Mouse (Mus musculus) granulocyte monocyte progenitor cell, adult 5-6 weeks (primary cell): ENCODE results near the gene Ranbp9. TPM values are rescaled to one million over a fixed set of nuclear protein-coding genes. Genes with fewer than 3 reads are reported as not detected.
A peak's percentile ranks its signal among the peaks of the same experiment; 100 is the strongest.

Experiments used
- ATAC-seq: replicated peaks from 2 replicates; pipeline ENCODE4 v1.8.0; 2016; ENCODE audit warnings: mild to moderate bottlenecking, moderate TSS enrichment, inconsistent platforms; ENCODE audit not compliant: poor library complexity, severe bottlenecking
- total RNA-seq, 2 experiments: library from RNA; stranded (forward) in 1 of 2; stranded (reverse) in 1 of 2; fragments of 200-712, 200-1000 nt in 1 of 2; fragments of >200 nt in 1 of 2; fragmentation: Nextera tagmentation in 1 of 2; gene quantifications; 2 replicates each; pipeline ENCODE4 v1.2.3; 2014 to 2017

The Ranbp9 gene
- total RNA-seq (2014; fragmentation: Nextera tagmentation) (41.5 and 46.1 TPM in 2 replicates), total RNA-seq (2017) (56.4 and 84.0 TPM in 2 replicates)

GRCm38 (mm10) chr13:43480957-43481858 lies at the start of gene Ranbp9:
Ranbp9 (minus strand) TSS chr13:43481282.
- ATAC-seq, result peak; percentile 52

GRCm38 (mm10) chr13:43530129-43530831 lies 49.2 kb upstream of the Ranbp9 start:
- ATAC-seq, result no peak

GRCm38 (mm10) chr13:43526289-43526688 lies 45.2 kb upstream of the Ranbp9 start:
- no peak for ATAC-seq

DNA sequence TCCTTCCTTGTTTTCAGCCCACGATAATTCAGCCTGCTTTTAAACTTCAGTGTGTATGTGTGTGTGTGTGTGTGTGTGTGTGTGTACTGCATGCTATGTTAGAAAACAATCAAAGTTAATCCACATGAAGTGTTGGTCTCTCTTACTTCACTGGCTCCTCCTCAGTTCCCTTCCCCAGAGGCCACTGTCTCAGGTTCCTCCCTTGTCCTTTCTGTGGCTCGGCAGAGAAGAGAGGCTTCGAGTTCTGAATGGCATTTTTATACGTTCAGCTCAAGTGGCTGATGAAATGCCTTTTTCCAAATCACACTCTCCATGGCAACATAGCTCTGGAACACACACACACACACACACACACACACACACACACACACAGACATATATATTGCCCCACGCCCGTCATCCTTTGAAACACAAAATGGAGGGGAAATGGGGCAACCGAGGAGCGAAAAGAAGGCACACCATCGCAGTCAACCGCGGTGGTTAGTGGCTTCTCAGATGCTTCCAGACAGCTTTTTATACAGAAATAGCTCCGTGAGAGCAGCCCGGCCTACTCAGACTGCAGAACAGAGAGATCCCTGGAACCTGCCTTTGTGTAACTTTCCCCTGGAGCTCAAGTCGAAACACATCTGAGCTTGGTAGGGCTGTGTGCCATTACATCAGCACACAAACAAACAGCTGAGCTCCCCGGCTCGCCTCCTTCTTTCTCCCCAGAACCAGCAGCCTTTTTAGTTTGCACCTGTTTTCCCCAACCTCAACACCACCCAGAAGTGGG lies 44.5 kb upstream of the Ranbp9 start:
- peak; percentile 61 for ATAC-seq

GRCm38 (mm10) chr13:43524491-43525362 lies 43.6 kb upstream of the Ranbp9 start:
- ATAC-seq, result peak; percentile 72

GRCm38 (mm10) chr13:43523906-43524480 lies 42.9 kb upstream of the Ranbp9 start:
- no peak; the same call in 1 of the 2 replicates for ATAC-seq

GRCm38 (mm10) chr13:43521940-43522339 lies 40.9 kb upstream of the Ranbp9 start:
- no peak for ATAC-seq

- ATAC-seq, result no peak
These were observed 38.2 kb upstream of the Ranbp9 start for GRCm38 (mm10) chr13:43519251-43519650.

DNA sequence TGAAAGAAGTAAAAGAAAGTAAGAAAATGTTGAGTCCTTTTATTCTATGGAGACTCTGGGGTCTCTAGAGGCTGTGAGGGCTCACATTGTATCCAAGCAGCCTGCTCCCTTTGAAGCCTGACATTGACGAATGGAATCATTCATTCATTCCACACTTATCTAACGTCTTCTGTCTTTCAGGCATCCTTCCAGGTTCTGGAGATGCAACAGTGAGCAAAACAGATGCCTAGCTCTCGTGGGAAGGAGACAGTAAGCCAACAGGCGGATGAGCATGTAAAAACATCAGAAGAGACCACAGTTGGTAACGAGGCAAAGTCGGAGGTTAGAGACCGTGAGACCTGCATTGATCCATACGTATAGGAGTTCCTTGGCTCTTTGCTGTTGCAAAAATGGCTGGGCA lies 36.3 kb upstream of the Ranbp9 start:
- ATAC-seq, result no peak

GRCm38 (mm10) chr13:43516931-43517330 lies 35.8 kb upstream of the Ranbp9 start:
- no peak for ATAC-seq

GRCm38 (mm10) chr13:43516119-43516518 lies 35.0 kb upstream of the Ranbp9 start:
- ATAC-seq, result peak; percentile 51

GRCm38 (mm10) chr13:43514950-43515358 lies 33.9 kb upstream of the Ranbp9 start:
- ATAC-seq, result peak; percentile 88

- ATAC-seq, result 0 out of 2 replicates have a peak, but pooled peaks have one; percentile 10
These were observed 31.7 kb upstream of the Ranbp9 start for GRCm38 (mm10) chr13:43512736-43513135.

DNA sequence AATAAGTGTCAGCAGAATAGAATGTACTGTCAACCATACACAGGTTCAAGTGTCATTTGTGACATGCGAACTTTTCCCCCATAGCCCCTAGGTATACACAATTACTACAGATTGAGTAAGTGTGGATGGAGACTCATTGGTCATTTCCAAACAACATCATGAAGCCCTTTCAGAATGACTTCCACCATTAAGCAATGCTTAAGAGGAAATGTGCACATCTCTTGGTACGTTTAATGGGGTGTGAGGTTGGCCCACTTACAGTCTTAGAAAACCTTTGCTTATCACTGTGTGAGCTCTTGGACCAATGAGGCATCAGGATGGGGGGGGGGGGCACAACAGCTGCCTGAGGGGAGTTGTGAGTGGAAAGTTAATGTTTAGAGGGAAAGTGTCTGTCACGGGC lies 24.7 kb upstream of the Ranbp9 start:
- ATAC-seq, result peak; percentile 90

GRCm38 (mm10) chr13:43503395-43503850 lies 22.3 kb upstream of the Ranbp9 start:
- peak; percentile 44 for ATAC-seq

DNA sequence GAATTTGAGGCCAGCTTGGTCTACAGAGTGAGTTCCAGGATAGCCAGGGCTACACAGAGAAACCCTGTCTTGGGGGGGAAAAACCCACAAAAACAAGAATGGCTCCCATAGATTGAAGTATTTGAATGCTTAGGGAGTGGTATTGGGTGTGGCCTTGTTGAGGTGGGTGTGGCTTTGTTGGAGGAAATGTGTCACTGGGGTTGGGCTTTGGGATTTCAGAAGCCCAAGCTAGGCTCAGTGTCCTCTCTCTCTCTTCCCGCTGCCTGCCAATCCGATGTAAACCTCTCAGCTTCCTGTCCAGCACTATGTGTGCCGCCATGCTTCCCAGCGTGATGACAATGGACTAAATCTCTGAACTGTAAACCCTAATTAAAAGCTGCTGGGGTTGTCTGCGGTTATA lies 20.5 kb upstream of the Ranbp9 start:
- ATAC-seq, result no peak

- ATAC-seq, result no peak
These were observed 19.4 kb upstream of the Ranbp9 start for GRCm38 (mm10) chr13:43500483-43500850.

DNA sequence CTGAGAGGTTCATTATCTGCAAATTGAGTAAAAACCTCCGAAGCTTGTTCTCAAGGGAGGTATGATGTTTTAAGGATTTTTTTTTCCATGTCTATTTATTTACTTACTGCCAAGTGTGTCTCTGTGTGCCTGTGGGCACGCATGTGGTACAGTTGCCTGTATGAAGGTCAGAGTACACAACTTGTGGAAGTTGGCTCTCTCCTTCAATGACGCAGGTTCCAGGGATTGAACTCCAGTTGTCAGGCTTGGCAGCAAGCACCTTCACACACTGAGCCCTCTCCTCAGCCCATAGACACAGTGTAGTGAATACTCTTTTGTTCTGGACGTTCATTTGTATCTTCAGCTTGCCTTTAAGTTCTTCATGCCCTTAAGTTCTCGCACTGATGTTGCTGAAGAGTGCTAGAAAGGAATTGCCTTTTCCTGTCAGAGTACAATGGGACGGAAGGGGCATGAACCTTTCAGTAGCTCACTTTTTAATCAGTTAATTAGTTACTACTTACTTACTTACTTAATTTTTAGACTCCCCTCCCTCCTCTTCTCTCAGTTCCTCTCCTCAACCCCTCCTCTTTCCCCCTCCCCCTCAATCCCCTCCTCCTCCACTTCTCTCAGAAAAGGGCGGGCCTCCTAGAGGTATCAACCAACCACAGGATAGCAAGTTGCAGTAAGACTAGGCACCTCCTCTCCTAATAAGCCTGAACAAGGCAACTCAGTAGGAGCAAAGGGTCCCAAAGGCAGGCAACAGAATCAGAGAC lies 18.8 kb upstream of the Ranbp9 start:
- no peak for ATAC-seq
